Mouse (Mus musculus): ENCODE results near the gene Mroh7.

Gene Mroh7

DNA sequence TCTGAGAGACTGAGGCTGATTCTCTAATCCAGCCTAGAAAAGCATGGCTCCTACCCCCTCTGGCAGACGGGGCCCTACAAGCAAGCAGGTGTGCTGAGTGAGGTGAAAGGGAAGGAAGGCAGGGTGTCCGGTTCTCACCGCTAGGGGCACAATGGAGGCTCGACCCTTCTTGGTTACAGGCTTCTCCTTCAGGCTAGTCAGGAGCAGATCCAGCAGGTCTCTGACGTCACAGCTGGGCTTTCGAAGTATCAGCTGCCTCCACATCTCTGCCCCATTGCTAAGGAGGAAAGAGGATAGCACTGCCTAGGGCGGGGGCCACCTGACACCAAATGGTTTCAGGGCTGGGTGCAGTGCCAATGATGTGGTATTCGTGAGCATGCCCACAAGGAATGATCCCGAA, 30.7 kb downstream of the Mroh7 start:
- peak; percentile 88 for DNase-seq (ENCODE audit: low read depth, low spot score)

DNA sequence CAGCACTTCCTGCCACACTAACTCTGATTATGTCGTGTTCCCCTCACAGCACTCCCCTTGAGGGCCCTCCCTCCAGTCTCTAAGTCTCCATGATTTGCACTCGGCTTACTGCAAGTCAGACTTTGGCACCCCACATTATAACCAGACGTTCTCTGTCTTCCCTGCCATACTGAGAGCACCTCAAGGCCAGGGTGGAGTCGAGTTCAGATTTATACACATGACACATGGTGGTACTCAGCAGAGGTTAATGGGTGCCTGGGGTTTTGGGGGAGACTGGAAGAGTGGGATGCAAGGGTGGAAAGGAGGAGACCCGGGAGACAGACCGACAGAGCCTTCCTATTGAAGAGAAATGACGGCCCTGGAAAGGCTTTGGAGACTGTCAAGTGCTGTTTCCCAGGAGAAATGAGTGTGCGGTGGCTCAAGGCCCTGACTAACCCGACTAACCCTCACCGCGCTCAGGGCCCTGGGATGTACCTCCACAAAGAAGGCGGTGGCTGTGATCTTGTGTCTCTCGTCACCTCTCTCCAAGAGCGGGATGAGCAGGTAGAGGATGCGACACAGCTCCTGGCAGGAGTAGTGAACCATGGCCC, 36.8 kb downstream of the Mroh7 start:
- DNase-seq (ENCODE audit: low read depth, low spot score) = no peak

DNA sequence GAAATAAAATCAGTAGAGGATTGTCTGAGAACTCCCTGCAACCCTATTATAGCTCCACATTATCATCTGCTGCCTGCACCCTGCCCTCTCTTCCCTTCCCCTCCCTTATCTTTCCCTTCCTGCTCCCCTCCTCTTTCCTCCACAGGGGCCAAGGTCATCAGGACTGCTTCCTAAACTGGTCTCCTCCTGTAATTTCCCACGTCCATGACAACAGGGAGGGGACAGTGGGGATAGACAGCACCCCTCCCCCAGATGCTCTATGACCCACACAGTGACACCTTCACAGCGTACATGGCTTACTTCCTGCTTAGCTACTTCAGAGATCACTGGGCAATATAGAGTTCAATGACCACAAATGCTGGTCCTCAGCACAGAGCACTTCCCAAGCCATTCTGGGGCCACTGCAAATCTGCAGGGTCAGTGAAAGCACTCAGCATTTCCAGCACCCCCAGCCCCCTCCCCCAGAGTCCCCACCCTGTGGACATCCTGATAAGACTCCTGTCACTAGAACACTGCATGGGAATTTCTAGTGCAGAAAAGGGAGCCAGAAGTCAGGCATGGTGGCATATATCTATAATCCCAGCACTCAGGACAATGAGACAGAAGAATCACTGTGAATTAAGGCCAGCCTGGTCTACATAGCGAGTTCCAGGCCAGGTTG, 42.0 kb downstream of the Mroh7 start:
- peak; percentile 14 for DNase-seq (ENCODE audit: low read depth, low spot score)

DNA sequence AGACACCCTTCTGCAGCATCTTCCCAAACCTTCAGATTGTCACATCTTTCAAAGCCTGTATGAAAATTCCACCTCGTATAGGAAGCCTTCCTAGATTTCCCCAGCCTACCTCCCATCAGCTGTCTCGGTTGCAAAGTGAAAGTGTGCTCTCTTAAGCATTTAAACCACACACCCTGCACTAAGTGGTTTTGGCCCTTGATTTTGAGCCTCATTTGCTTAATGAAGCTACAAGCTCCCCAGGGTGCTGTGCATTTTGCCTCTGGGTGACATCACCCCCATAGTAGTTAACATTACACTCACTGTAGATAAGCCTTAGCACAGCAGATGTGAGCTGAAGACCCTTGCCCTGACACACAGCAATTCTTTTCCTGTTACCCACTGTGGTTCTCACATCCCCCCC, 49.8 kb downstream of the Mroh7 start:
- DNase-seq (ENCODE audit: low read depth, low spot score) = no peak

DNA sequence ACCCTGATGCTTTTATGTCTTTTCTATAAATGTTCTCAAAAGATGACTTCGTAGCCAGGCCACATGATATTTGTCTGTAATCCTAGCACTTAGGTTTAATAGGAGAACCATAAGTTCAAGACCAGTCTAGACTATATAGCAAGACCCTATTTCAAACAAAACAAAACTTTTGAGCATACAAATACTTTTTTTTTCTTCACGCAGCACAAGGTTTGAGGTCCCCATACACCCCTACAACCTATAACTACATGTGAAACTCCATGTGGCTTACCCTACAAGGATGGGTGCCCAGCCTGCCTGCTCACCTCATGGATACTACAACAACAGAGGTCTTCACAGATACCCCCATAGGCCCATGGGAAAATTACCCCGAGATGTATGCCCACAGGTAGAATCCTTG, 51.6 kb downstream of the Mroh7 start:
- DNase-seq (ENCODE audit: low read depth, low spot score) = no peak

DNA sequence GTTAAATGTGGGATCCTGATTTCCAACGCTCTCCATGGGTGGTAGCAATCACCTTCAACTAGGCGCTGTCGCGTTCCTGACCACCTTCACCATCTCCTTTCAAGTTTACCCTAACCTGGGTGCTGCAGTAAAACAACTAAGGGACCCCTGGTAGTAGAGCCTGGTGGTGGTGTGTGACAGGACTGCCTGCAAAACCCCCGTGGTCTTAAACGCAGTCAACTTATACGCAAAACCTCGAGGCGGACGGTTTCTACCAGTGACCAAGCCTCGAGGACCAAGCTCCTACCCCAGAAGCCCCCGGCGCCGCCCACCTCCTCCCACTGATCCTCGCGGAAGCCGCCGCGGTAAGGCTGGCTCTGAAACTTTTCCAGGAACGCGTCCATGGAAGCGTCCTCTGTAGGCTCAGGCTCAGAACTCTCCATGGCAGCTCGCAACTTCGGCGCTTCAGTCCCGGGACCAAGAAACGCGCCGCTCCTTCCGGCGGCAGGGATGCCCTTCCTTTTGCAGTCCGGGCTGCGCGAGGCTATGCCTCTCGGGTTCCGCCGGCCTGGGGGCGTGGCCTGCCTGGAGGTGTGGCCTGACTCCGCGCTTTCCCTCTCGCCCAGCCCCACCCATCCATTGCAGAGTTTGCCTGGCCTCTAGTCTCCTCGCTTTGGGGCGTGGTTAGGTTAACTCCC, 52.1 kb downstream of the Mroh7 start, which contains the start of gene Ttc4:
Gene Ttc4, minus strand, starts transcription at position 503 of the 677 bp plus-strand sequence.
- peak; percentile 99 for DNase-seq (ENCODE audit: low read depth, low spot score)

DNA sequence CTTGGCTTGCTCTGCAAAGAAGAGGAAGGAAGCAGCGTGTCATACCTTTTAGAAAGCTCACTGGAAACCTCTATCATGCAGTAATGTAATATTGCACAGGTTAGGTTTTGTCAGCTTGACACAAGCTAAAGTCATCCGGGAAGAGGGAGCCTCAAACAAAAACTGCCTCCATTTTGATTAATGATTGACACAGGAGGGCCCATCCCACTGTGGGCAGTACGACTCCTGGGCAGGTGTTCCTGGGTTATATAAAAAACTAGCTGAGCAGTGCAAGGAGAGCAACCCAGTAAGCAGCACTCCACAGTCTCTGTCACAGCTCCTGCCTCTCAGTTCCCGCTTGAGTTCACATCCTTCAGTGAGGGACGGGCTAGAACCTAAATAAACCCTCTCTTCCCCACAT, 54.0 kb downstream of the Mroh7 start:
- DNase-seq (ENCODE audit: low read depth, low spot score) = no peak

DNA sequence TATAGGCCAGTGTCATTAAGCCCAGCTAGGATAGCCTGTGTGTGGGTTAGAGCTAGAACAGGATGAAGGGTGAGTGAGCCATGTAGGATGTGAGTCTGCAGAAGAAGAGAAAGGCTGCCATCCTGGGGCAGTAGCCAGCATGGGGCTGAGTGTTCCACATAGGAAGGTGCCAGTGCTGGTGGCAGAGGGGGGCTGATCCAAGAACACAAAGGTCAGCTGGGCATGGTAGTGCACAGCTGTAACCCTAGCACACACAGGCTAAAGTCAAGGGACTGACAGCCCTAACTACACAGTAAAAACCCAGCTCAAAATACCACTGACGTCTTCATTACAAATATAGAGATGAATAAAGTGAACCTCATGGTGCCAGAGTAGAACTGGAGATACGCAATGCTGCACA, 64.2 kb downstream of the Mroh7 start:
- DNase-seq (ENCODE audit: low read depth, low spot score) = no peak

DNA sequence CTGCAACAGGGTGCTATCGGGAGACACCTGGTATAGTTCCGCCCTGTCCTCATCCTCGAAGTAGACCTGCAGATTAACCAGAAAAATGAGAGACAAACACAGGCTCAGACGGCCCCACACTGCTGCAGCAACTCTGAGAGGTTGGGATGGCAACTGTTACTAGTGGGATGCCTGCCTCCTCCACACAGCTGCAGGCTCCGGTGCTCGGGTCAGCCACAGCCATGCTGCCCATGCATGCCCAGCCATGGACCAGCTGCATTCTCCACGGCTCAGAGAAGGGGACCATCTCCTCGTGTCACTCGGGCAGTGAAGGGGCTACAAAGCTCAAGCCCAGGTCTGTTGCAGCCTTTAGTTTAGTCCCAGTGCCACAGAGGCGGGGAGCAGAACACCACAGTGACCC, 65.1 kb downstream of the Mroh7 start:
- no peak for DNase-seq (ENCODE audit: low read depth, low spot score)

DNA sequence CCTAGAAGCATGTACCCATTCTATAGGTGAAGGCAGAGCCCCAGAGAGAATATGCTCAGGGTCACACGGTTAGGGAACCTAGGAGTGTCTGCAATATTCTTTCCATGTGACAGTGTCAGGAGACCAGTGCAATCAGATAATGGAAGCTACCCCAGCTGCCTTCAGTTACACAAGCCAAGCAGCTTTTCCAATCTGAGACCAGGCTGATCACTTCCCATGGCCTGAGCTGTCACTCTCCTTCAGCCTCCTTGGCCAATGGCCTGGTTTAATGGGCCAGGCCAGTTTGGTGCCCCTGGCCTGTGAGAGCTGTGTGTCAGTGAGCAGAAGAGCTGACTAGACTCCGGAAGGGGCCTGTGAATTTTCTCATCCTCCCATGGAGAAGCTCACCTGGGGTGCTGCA, 65.5 kb downstream of the Mroh7 start:
- DNase-seq (ENCODE audit: low read depth, low spot score) = no peak

DNA sequence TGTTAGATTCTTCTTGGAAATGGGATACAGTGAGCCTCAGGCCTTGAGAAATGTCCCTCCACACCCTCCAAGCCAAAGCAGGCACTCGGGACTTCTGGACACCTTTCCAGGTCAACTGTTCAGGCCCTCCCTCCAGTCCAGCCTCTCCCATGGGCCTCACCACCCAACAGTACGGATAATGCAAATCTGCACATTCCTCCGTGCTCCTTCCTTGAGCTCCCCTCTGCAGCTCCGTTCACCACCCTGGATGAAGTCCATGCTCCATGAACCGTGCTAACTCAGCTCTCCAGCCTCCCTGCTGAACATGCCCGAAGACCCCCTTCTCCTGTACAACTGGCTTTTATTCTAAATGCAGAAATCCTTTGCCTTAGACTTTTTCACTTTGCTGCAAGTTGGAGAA, 66.0 kb downstream of the Mroh7 start:
- peak; percentile 59 for DNase-seq (ENCODE audit: low read depth, low spot score)

DNA sequence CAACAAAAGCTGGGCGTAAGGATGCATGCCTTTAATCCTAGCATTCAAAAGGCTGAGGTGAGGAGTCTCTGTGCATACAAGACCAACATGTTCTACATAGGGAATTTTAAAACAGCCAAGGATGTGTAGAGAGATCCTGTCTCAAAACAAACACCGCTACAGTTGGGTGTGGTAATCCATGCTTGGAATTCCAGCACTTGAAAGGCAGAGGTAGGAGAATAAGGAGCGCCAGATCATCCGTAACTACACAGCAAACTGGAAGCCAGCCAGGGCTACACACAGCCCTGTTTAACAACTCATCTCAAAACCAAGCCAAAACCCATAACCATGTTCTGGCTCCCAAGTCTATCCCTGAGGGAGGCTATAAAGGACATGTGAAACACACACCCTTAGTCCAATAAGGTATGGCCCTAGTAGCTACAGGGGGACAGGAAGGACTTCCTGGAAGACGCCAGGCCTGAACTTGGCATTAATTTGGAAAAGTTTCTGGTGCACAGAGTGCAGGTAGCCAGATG, 66.7 kb downstream of the Mroh7 start:
- DNase-seq (ENCODE audit: low read depth, low spot score) = peak; percentile 73

DNA sequence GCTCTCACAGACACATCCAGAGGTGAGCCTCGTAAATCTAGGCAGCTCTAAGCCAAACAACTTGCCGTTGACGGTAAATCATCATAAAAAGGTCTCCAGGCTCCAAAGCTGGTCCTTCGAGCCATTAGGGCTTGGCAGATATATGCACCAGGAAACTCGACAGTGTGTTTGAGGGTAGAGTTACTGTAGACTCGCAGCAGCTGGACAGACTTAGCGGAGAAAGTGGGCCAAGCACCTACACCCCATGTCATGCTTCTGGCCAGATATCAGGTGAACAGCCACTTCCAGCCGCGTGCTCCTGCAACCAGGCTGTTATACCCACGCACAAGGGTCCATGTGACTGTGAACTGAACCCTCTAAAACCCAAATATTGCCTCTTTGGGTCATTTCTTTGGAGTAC, 75.0 kb downstream of the Mroh7 start:
- DNase-seq (ENCODE audit: low read depth, low spot score) = no peak

DNA sequence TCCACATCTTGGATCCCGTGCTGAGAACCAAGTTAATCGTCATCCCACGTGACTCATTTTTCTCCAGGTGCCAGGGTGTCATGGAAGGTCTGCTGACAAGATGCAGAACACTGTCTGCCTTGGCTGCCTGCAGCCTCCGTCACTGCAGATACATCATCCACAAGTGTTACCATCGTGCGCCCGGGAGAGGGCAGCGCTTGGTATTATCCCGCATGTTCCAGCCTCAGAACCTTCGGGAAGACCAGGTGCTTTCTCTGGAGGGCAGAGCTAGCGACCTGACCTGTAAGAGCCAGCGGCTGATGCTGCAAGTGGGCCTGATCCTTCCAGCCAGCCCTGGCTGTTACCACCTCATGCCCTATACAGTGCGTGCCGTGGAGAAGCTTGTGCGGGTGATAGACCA, 77.7 kb downstream of the Mroh7 start:
- DNase-seq (ENCODE audit: low read depth, low spot score) = peak; percentile 54

DNA sequence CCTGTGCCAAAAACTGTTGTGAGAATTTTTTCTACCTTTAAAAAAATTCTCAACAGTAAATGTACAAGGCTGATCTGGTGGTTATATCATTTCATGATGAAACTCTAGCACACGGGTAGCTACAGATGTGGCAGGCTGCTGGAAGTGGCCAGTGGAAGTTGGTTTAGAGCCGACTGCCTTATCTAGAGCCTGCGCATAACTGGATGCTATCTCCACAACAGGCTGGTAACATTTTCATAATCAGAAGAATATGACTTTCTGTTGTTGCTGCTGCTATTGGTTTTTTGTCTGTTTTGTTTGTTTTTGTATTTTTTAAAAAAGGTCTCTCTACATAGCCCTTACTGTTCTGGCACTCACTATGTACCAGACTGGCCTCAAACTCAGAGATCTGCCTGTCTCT, 78.2 kb downstream of the Mroh7 start:
- no peak for DNase-seq (ENCODE audit: low read depth, low spot score)

DNA sequence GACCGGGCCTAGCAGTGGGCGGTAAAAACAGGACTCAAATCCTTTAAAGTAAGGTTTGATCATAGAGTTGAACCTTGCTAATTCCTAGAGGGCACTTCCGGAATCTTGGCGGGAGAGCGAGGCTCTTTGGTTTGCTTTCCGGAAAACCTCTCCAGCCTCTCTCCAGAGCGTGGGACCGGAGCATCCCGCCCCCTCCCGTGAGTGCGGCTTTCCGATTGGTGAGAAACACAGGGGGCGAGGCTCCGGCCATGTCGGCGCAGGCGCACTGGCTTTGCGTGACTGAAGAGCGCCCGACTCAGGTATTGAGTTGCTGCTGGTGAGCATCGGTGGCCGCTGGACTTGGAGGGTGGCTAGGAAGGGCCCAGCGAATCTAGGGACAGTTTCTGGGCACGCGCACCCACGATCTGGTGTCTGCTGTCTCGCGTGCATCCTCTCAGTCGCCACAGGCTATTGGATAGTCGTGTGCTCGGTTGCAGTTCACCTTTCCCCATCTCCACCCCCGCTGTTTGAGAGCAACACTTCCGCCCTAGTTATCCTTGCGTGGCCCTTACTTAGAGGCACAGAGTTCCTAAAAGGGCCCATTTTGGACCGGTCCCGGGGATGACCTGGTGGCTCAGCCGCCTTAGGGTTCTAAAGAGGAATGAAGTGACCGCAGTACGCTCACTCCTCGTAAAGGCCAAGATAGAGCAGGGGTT, 79.7 kb downstream of the Mroh7 start, which contains the start of gene Pars2:
Gene Pars2, plus strand, starts transcription at position 237 of the 695 bp plus-strand sequence.
- peak; percentile 99 for DNase-seq (ENCODE audit: low read depth, low spot score)

DNA sequence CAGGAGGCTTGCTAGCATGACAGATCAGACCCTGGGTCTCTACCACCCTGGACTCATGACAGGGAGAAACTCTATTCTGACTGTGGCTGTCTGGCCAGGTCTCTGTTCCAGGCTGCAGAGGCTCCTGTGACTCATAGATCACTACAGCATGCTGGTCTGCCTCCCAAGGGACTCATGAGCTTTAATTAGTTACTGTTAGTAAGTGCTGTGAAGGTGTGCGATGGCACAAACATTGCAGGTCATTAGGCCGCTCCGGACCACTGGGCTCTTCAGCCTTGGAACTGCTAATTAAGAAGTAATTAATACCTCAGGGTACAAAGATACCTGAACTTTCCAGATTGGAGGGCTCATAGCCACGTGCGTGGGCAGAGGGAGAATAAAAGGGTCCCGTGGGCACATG, 83.6 kb downstream of the Mroh7 start:
- DNase-seq (ENCODE audit: low read depth, low spot score) = no peak

DNA sequence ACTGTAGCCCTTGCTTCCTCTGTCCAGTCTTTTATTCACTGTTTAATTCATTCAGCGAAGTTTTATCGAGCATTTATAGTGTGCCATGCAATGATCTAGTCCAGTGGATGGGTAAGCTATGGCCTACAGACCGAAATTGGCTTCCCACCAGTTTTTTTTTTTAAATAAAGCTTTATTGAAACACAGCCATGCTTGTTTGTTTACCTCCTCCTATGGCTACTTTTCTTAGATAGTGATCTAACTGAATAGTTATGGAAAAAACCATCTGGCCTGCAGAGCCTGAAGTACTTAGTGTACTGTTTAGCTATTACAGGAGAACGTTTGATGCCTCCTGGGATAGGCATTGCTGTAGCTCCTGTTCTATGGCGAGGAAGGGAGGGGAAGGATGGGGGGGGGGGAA, 84.9 kb downstream of the Mroh7 start:
- DNase-seq (ENCODE audit: low read depth, low spot score) = no peak

DNA sequence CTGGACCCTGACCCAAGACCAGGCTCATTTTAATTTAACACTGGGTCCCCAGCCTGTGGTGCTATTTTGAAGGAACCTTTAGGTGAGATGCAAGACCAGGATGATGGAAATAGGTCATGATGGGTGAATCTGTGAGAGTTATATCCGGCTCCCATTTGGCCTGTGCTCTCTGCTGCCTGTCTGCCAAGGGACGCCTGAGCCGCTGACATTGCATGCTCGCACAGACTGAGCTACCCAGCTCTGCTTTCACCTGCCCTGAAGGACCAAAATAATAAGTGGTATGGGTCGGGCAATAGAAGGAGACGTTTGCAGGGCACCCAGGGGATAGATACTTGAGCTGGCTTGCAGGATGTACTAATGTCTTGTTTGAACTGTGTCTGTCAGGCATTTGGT, 86.5 kb downstream of the Mroh7 start:
- DNase-seq (ENCODE audit: low read depth, low spot score) = no peak

DNA sequence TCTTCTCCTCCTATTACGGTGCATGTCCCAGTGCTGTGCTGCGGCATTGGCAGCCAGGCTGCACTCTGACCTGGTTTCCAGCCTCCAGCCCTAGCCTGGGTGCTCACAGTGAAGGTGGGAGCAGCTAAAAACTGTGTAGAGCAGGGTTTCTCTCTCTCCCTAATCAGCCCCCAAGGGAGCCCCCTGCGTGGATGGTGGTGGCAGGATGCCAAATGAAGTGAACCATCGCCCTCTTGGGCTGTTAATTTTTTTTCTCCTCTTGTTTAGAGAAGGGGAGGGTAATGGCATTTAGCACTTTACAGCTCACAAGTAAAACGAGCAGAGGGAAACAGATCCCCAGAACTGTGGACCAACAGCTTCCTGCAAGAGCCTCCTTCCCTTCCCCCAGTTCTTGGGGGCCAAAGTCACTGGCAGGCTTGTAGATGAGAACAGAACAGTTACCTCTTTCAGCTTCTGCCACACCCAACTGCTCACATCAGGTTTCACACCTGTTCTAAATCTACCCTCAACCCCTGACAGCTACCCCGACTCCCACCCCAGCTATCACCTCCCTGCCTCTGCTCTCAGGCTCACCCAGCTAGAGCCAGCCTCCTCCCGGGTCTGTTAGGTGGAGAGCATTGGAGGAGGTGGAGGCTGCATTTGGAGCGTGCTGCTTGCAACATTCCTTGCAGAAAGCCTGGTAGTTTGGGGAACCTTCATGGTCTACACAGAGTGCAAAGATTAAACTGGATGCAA, 87.1 kb downstream of the Mroh7 start:
- DNase-seq (ENCODE audit: low read depth, low spot score) = no peak

DNA sequence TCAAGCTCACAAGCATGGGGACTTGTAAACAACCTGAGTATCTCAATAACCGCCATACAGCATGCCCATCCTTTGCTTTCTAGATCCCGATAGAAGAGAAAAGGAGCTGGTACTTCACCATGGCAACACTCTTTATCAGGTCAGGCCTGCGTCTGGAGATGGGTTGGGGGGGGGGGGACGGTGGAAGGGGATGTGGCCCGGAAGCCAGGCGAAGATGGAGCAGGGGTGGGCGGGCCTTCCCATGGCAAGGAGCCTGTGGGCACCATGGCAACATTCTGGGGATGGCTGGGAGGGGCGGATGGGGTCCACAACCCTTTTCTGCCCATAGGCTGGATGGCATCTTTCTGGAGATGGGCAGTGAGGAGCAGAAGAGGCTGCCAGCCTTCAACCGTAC, 96.6 kb downstream of the Mroh7 start:
- DNase-seq (ENCODE audit: low read depth, low spot score) = no peak
